Mouse (Mus musculus) heart, adult 2 months (tissue): ENCODE results near the gene Dhx16.

Source experiments
- CTCF ChIP-seq: fragments of 200-600 bp; IDR thresholded peaks from 2 replicates; pipeline ENCODE4 v1.8.1; 2022; ENCODE audit warnings: antibody characterized with exemption, mild to moderate bottlenecking, moderate library complexity
- EP300 ChIP-seq: fragments of 200-500 bp; IDR thresholded peaks from 2 replicates; pipeline ENCODE4 v1.6.1; 2011; ENCODE audit warnings: low read depth, low read length, control low read depth; ENCODE audit not compliant: insufficient read depth
- POLR2A ChIP-seq: fragments of 200-500 bp; IDR thresholded peaks from 2 replicates; pipeline ENCODE4 v1.6.1; 2011; ENCODE audit warnings: mild to moderate bottlenecking, low read depth, low read length, control low read depth; ENCODE audit not compliant: insufficient read depth

DNA sequence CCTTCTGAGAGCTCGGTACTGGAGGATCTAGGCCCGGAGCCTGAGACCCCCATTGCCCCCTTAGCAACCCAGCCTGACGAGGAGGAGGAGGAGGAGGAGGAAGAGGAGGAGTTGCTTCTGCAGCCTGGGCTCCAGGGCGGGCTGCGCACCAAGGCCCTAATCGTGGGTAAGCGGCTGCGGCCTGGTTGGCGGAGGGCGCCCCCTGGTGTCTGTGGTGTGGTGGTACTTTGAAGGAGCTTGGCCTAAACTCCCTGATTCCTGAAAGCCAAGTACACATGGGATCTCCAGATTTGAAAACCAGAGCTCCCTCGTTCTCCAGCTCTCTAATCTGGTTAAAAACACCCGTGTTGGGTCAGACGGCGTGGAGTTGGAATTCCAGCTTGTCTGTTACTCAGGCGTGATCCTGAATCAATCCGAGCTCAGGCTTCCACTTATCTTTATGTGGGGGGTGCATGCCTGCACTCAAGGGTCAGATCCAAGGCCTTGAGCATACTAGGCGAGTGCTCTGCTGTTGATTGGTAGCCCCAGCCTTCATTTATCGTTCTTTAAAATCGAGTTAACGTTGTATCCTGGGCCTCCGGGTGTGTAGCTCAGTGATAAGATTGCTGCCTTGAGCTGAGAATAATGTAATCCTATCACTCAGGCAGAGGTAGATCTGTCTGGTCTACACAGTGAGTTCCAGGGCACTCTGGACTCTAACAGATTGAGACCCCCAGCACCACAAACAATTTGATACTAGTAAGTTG lies 5.7 kb upstream of the Dhx16 start:
- no peak for TF ChIP-seq POLR2A
- no peak; the same call in none of the 2 replicates for TF ChIP-seq CTCF
- TF ChIP-seq EP300: peak; percentile 96
